Mouse (Mus musculus) brown adipose tissue, adult 24 weeks (tissue): Measurements from ENCODE around the gene Gpc1. TPM values are rescaled to one million over a fixed set of nuclear protein-coding genes. Genes with fewer than 3 reads are reported as not detected.

Experiments
- H3K27ac ChIP-seq: fragments of 200-500 bp; replicated peaks from 2 replicates; pipeline ENCODE4 v1.5.1; 2012; ENCODE audit warnings: low read depth, mild to moderate bottlenecking, low read length
- H3K4me1 ChIP-seq: fragments of 200-500 bp; 2 replicates; pipeline ENCODE4 v1.6.1; 2012; ENCODE audit warnings: low read length, mixed read lengths; ENCODE audit not compliant: control insufficient read depth, insufficient read depth, insufficient read length
- H3K4me3 ChIP-seq: fragments of 200-500 bp; 2 replicates; pipeline ENCODE4 v1.5.1; 2012; ENCODE audit warnings: low read depth, mild to moderate bottlenecking, low read length, moderate library complexity; ENCODE audit not compliant: insufficient read depth
- polyA plus RNA-seq: library from polyadenylated mRNA; stranded (reverse); fragments of >200 nt; gene quantifications from 2 replicates; pipeline ENCODE4 v1.2.4, GENCODE M21; 2012; ENCODE audit not compliant: missing spikeins, insufficient read depth, insufficient read length

Gpc1 gene
- polyA plus RNA-seq, 1 experiment, result 5.5 TPM

DNA sequence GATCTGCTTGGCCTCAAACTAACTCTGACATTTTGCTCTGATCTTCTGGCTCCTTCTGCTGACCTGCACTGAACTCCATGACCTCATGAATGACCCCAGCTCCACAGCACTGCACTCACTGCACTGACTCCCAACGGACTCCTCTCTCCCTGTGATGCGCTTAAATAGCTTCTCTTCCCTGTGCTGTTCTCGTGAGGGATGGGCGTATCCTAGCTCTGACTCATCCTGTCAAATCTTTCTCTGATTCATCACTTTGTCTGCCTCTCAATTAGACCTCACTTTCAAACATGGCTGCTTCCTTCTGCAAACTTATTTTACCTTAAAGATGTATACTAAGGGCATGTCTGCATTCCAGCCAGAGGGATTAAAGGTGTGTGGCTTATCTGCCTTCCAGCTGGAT, 21.8 kb upstream of the Gpc1 start:
- Histone ChIP-seq H3K4me1 (peaks cover under 1% of the 10 kb centered on the region; the same call in 1 of the 2 replicates), H3K27ac (no peak overlapping the region), H3K4me3 (no peak overlapping the region)

GRCm38 (mm10) chr1:92814319-92814718, 17.1 kb upstream of the Gpc1 start:
- Histone ChIP-seq H3K27ac (no peak overlapping the region), H3K4me3 (no peak overlapping the region), H3K4me1 (peaks cover 3% of the 10 kb centered on the region; the same call in 1 of the 2 replicates)

DNA sequence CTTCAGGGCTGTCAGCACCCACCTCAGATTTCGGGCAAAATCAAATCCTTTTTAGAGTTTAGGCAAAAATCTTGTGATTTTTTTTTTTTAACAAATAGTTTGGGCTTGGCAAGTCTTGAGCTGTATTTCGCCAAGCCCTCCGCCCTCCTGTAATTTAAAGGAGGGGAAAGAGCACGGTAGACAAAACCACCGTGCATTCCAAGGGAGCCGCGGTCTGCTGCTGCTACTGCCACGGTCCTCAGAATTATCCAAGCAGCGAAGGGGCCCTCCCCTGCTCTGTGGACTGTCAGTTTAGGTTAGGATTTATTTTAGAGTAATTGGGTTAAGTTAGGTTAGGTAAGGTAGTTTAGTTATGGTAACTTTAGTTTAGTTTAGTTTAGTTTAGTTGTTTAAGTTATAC, 16.3 kb upstream of the Gpc1 start:
- peaks cover 3% of the 10 kb centered on the region; the same call in 1 of the 2 replicates for H3K4me1 ChIP-seq
- no peak overlapping the region for H3K27ac ChIP-seq
- no peak overlapping the region for H3K4me3 ChIP-seq

GRCm38 (mm10) chr1:92815756-92816294, 15.6 kb upstream of the Gpc1 start:
- Histone ChIP-seq H3K4me3 (no peak overlapping the region), H3K4me1 (peaks cover 3% of the 10 kb centered on the region; the same call in 1 of the 2 replicates), H3K27ac (no peak overlapping the region)

DNA sequence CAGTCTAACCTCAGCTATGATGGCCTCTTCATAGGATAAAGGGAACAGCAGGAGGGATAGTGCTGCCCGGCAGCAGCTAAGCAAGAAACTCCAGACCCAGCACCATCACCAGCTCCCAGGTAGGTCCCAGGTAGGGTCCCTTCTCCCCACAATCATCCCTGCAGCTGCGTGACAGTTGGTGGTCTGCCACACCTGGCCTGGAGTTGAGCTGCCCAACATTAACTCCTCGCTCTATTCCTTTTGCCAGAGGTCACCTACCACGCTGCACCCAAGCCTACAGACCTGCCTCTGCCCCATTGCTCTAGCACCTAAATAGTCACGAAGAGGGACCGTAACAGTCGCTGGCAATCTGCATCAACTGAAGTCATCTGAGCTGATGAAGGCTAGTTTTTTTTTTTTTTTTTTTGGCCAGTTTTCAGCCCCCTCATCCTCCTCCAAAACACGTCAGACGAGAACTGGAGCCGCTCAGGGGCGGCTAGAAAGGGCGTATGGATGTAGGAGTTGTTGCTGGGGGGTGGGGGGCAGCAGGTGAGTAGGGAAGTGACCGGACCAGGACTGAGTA, 738 bp upstream of the Gpc1 start:
- Histone ChIP-seq H3K4me1 (peaks cover 2% of the 10 kb centered on the region; the same call in 1 of the 2 replicates), H3K4me3 (peak overlapping the region; percentile 32; the same call in 1 of the 2 replicates), H3K27ac (no peak overlapping the region)

DNA sequence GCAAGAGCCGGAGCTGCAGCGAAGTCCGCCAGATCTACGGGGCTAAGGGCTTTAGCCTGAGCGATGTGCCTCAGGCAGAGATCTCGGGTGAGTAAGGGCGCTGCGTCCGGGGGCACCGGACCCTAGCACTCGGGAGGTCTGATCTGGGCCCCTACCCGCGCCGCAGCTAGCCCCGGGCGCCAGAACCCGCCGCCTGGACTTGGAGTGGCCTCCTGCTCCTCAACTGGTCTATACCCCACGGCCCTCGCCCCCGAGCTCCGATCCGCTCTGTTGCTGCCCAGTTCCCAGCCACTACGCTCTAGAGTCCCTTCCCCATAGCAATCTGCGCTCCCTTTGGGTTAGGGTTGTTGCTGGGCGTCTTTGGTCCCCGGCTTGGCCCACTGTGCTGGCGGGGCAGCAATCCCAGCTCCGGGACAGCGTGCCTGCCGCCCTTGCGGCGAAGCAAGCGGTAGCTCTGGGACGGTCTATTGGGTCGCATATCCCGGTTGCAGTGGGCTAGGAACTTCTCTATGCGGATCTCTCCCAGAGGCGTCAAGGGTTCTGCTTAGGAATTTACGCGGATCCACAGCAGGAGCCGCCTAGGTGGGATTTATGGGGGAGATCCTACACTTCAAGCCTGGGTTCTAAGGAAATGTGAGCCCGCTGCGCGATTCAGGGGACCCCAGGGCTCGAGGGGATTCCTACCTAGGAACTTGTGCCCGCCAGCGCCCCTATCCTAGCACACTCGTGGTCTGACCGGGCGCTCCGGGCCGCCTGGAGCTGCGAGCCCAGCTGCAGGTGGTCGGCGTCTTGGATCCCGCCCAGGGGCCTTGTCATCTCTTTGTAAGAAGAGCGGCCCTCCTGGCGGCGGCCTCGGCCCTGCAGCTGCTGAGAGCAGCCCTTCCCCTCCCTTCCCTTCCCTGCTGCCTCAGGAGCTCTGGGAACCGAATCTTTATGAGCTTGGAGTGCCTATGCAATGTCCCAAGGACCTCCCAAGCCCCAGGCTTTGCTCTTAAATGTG, 866 bp downstream of the Gpc1 start:
- Histone ChIP-seq H3K27ac (no peak overlapping the region), H3K4me3 (peak overlapping the region; percentile 65), H3K4me1 (peaks cover 2% of the 10 kb centered on the region; the same call in 1 of the 2 replicates)

- no peak overlapping the region for H3K4me3 ChIP-seq
- H3K27ac ChIP-seq, result no peak overlapping the region
- peaks cover 2% of the 10 kb centered on the region; the same call in 1 of the 2 replicates for H3K4me1 ChIP-seq
These were observed 2.7 kb downstream of the Gpc1 start for GRCm38 (mm10) chr1:92833987-92834706.

DNA sequence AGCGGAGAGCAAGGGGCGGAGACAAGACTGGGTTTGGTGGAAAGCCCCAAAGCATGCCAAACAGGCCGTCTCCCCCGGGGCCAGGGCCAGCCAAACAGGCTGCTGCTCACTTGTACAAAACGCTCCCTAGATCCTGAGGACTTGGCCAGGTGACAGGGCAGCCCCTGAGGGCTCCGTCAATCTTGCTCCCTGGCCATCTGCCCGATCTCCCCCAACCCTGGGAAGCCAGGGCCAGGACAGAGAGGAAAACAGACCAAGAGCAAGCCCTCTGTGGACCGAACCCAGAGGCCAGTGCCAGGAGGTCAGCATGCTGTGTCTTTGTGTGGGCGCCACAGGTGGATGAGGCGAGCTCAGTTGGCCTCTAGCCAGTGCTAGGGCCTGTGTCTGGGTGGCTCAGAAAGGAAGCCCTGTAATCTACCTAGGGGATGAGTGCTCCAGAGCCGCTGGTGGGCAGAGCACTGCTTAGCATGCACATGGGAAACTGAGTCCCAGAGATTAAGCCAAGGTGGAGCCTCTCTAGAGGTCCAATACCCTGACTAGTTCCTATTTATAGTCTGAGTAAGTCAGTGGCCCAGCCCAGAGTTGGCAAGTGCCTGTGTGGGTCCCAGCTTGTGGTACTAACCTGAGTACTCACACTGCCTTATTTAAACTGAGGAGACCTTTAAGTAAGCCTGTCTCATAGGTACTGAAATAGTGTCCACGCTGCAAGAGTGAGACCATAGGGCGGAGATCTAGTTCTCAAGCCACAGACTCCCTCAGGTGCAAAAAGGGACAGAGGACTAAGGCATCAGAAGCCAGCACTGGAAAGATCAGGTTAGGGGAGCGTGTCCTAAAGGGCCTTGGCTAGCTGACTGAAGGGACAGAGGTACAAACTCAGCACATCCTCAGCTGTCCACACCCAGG, 6.7 kb downstream of the Gpc1 start:
- H3K4me3 ChIP-seq, result no peak overlapping the region
- H3K4me1 ChIP-seq, result peaks cover 2% of the 10 kb centered on the region; the same call in 1 of the 2 replicates
- no peak overlapping the region for H3K27ac ChIP-seq

DNA sequence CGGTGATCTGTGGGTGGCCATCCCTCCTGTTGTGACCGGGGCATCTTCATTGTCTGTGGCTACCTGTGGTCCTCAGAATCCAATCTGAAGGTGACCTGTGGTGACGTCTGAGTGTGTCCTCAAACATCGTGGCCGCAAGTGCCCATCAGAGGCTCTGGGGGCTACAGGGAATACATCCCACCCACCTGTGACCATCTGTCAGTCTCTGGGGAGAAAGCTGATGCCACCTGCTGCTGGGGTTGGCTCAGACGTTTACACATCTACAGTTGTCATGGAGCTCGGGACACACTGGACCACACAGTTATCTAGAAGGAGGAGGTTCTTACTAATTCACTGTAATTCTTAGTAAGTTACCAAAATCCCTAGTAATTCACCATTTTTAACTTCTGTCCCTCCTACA, 7.8 kb downstream of the Gpc1 start:
- Histone ChIP-seq H3K27ac (no peak overlapping the region), H3K4me1 (peaks cover 2% of the 10 kb centered on the region; the same call in 1 of the 2 replicates), H3K4me3 (no peak overlapping the region)

GRCm38 (mm10) chr1:92840231-92840890, 8.9 kb downstream of the Gpc1 start:
- no peak overlapping the region for H3K4me3 ChIP-seq
- H3K27ac ChIP-seq, result no peak overlapping the region

DNA sequence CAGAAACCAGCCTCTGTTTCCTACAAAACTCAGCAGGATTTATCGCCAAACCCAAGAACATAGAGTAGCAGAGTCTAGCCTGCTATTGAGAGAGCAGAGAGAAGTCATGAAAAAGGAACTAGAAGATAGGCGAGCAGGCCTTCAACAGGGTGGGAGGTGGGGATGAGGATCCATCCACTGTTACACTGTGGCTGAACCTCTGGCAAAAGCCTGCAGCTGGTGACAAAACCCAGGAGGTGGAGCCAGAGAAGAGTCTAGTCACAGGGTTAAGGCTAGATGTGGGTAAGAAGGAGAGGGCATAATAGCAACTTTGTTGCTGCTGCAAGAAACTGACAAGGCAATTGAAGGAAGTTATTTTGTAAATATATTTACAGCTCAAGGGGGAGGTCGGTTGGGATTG, 10.0 kb downstream of the Gpc1 start:
- Histone ChIP-seq H3K4me1 (peaks cover 2% of the 10 kb centered on the region; the same call in 1 of the 2 replicates), H3K27ac (no peak overlapping the region), H3K4me3 (no peak overlapping the region)

More at GRCm38 (mm10) chr1:92840231-92840890, 8.9 kb downstream of the Gpc1 start:
- H3K4me1 ChIP-seq, result peaks cover 2% of the 10 kb centered on the region; the same call in 1 of the 2 replicates

DNA sequence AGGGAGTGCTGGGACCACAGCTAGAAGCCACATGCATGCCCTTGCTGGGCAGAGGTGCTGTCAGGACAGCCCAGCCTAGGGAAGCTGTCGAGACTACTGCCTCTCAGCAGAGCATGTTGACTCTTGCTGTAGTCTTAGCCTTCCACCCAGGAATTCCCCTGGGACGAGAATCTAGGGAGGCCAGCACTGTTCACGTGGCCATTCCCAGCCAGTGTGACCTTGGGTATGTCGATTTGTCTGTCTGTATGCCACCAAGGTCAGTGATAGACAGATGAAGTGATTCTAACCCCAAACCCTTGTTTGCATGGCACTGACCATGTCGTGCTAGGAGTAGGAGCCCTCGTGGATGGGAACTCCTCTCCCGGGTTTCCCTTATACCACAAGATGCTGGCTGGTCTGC, 14.4 kb downstream of the Gpc1 start:
- peaks cover 2% of the 10 kb centered on the region; the same call in 1 of the 2 replicates for H3K4me1 ChIP-seq
- no peak overlapping the region for H3K27ac ChIP-seq
- no peak overlapping the region for H3K4me3 ChIP-seq
